Mouse (Mus musculus) cerebellum, adult 11 months (tissue): ENCODE results near the gene Gm11020.

Source experiments
- DNase-seq: peaks from one replicate; pipeline ENCODE4 v3.0.0; 2022

Gene Gm11020

GRCm38 (mm10) chr8:104343957-104344356 is 22.6 kb downstream of the Gm11020 start:
- peak; percentile 89 for DNase-seq

GRCm38 (mm10) chr8:104344622-104345021 is 23.3 kb downstream of the Gm11020 start:
- DNase-seq: no peak

- DNase-seq: no peak
Observed at GRCm38 (mm10) chr8:104346706-104347105, 25.3 kb downstream of the Gm11020 start.

GRCm38 (mm10) chr8:104348971-104349370 is 27.6 kb downstream of the Gm11020 start:
- no peak for DNase-seq

GRCm38 (mm10) chr8:104350047-104350446 is 28.7 kb downstream of the Gm11020 start:
- no peak for DNase-seq

GRCm38 (mm10) chr8:104353186-104353585 is 31.8 kb downstream of the Gm11020 start:
- no peak for DNase-seq

- no peak for DNase-seq
Observed at GRCm38 (mm10) chr8:104354504-104354903, 33.1 kb downstream of the Gm11020 start.

- no peak for DNase-seq
Observed at GRCm38 (mm10) chr8:104358637-104359036, 37.3 kb downstream of the Gm11020 start.

GRCm38 (mm10) chr8:104359778-104360456 is 38.5 kb downstream of the Gm11020 start:
- peak; percentile 47 for DNase-seq

GRCm38 (mm10) chr8:104365695-104366094 is 44.3 kb downstream of the Gm11020 start:
- no peak for DNase-seq

- no peak for DNase-seq
Observed at GRCm38 (mm10) chr8:104367398-104367797, 46.0 kb downstream of the Gm11020 start.

GRCm38 (mm10) chr8:104369591-104369990 is 48.2 kb downstream of the Gm11020 start:
- no peak for DNase-seq

- DNase-seq: no peak
Observed at GRCm38 (mm10) chr8:104370071-104370470, 48.7 kb downstream of the Gm11020 start.

GRCm38 (mm10) chr8:104371121-104371520 is 49.8 kb downstream of the Gm11020 start:
- DNase-seq: no peak
